Mouse (Mus musculus): ENCODE measurements around the gene Fam129b. TPM values are rescaled to one million over a fixed set of nuclear protein-coding genes. Genes with fewer than 3 reads are reported as not detected.
A peak's percentile ranks its signal among the peaks of the same experiment; 100 is the strongest.

Gene Fam129b
- total and polyA plus RNA-seq, 2 experiments from 2014 or later: 23.5 to 52.7 TPM

DNA sequence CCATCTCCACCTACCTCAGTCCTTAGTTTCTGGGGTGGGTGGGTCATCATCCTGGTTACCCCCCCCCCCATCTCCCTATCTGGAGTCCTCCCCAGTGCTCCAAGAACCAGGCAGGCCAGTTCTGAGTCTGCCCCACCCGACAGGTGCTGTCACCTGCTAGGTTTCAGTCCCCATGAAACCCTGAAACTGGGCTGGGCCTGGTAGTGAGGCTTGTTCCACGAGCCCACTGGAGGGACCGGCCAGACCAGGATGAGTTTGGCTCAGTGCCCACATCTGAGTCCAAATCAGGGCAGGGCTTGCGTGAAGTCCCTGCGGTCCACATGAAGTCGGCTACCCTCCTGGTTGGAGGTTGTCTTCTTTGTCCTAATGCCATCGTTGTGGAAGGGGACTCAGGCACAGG is 23.1 kb downstream of the Fam129b start:
- Histone ChIP-seq H3K4me3 (ENCODE audit: low read length) (no peak overlapping the region), H3K9me3 (ENCODE audit: low read length) (no peaks in the 10 kb centered on the region), H3K4me2 (ENCODE audit: low read depth, low read length) (no peak overlapping the region), H3K27me3 (ENCODE audit: insufficient read depth, low read length) (no peaks in the 10 kb centered on the region), H3K4me1 (ENCODE audit: insufficient read depth, low read length) (peaks cover 28% of the 10 kb centered on the region), H3K27ac (no peak overlapping the region), H3K36me3 (ENCODE audit: insufficient read depth, low read length) (no peaks in the 10 kb centered on the region), H3K9ac (replicated peaks; ENCODE audit: low read length) (no peak overlapping the region)
- no peak for TF ChIP-seq CTCF (IDR thresholded peaks at IDR 0.05; ENCODE audit: low read depth)
- DNase-seq (ENCODE audit: low spot score) (no peak), ATAC-seq (no peak)
- 46% methylated on average over 7 of the region's 7 CpGs for WGBS

DNA sequence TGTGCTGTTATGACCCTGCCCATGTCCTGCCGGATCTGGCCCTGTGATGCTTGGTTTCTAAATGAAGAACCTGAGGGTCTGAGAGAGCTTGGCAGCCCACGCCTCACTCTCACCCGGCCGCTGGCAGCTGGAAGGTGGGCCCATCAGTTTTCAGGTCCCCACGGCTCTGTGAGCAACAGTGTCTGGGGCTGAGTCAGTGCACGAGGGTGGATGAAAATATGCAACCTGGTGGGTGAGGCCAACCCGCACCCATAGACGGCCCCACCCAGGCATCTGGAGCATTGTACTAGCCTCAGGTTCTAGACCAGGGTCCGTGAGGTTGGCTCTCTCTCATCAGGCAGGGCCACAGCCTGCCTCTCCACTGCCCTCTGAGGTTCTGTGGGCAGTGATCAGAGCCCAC is 26.2 kb downstream of the Fam129b start:
- Histone ChIP-seq H3K4me2 (ENCODE audit: low read depth, low read length) (no peak overlapping the region), H3K36me3 (ENCODE audit: insufficient read depth, low read length) (no peaks in the 10 kb centered on the region), H3K9me3 (ENCODE audit: low read length) (no peaks in the 10 kb centered on the region), H3K9ac (replicated peaks; ENCODE audit: low read length) (no peak overlapping the region), H3K27ac (no peak overlapping the region), H3K4me3 (ENCODE audit: low read length) (no peak overlapping the region), H3K27me3 (ENCODE audit: insufficient read depth, low read length) (no peaks in the 10 kb centered on the region), H3K4me1 (ENCODE audit: insufficient read depth, low read length) (peaks cover 8% of the 10 kb centered on the region; the same call in 1 of the 2 replicates)
- no peak for TF ChIP-seq CTCF (IDR thresholded peaks at IDR 0.05; ENCODE audit: low read depth)
- no peak for ATAC-seq
- no peak for DNase-seq (ENCODE audit: low spot score)
- WGBS: 90% methylated on average over 9 of the region's 9 CpGs

DNA sequence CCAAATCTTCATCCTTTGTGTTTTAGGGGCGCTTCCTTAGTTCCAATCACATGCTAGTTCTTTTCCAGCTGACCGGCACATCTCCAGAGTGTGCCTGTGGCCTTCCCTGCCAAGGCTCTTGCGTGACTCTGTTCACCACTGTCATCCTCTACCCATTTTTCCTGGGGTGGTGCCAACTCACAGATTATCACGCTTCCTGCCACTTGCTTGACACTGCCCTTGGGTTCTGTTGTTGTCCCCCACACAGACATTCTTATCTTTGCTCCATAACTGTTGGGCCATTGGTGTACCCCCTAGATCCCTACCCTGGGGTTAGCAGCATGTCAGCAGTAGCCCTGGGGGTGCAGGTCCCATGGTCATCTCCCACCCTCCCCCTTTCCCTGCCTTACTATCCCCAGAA is 27.6 kb downstream of the Fam129b start:
- 71% methylated on average over 4 of the region's 4 CpGs for WGBS
- Histone ChIP-seq H3K4me2 (ENCODE audit: low read depth, low read length) (no peak overlapping the region), H3K27ac (no peak overlapping the region), H3K27me3 (ENCODE audit: insufficient read depth, low read length) (no peaks in the 10 kb centered on the region), H3K4me1 (ENCODE audit: insufficient read depth, low read length) (peaks cover 9% of the 10 kb centered on the region), H3K9me3 (ENCODE audit: low read length) (no peaks in the 10 kb centered on the region), H3K36me3 (ENCODE audit: insufficient read depth, low read length) (no peaks in the 10 kb centered on the region), H3K9ac (replicated peaks; ENCODE audit: low read length) (no peak overlapping the region), H3K4me3 (ENCODE audit: low read length) (no peak overlapping the region)
- ATAC-seq (no peak), DNase-seq (ENCODE audit: low spot score) (no peak)
- TF ChIP-seq CTCF (IDR thresholded peaks at IDR 0.05; ENCODE audit: low read depth): no peak

DNA sequence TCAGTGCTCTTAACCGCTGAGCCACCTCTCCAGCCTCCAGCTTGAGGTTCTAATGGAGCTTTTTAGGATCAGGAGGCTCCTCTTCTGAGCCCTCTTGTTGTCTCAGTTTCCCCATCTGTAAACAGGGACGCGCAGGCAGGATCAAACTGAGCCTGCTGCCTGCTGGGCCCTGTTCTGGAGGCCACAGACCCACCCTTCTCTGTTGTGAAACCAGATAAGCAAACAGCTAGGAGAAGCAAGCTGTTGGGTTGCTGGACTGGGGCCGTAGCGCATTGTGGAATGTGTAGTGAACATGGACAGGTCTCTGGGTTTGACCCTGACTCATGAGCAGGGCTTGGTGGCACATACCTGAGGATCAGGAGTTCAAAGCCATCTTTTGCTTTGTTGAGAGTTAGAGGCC is 28.7 kb downstream of the Fam129b start:
- ATAC-seq: no peak
- no peak for TF ChIP-seq CTCF (IDR thresholded peaks at IDR 0.05; ENCODE audit: low read depth)
- 87% methylated on average over 5 of the region's 5 CpGs for WGBS

DNA sequence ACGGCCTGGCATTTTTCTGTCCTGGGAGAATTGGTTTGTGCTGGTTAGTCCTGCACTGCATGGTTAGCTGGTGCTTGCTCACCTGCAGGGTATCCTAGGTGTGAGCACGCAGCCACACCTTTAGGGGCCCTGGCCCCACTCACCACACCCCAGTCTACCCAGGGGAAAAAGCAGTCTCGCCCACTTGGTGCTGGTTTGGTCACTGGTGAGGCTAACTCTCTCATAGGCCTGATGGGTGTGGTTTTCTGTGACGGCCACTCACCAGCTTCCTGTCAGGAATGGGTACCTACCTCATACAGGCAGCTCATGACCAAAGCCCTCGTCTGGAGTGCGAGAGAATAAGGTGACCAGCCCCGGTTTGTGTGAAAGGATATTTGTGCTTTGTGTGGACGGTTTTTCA is 29.4 kb downstream of the Fam129b start:
- H3K4me3 ChIP-seq (ENCODE audit: low read length): no peak overlapping the region
- 72% methylated on average over 8 of the region's 8 CpGs for WGBS
- peaks cover 12% of the 10 kb centered on the region for H3K4me1 ChIP-seq (ENCODE audit: insufficient read depth, low read length)
- no peaks in the 10 kb centered on the region for H3K27me3 ChIP-seq (ENCODE audit: insufficient read depth, low read length)
- no peaks in the 10 kb centered on the region for H3K9me3 ChIP-seq (ENCODE audit: low read length)
- no peak overlapping the region for H3K4me2 ChIP-seq (ENCODE audit: low read depth, low read length)
- H3K27ac ChIP-seq: no peak overlapping the region
- DNase-seq (ENCODE audit: low spot score): no peak
- H3K9ac ChIP-seq (replicated peaks; ENCODE audit: low read length): no peak overlapping the region
- TF ChIP-seq CTCF (IDR thresholded peaks at IDR 0.05; ENCODE audit: low read depth): no peak
- H3K36me3 ChIP-seq (ENCODE audit: insufficient read depth, low read length): 0 out of 2 replicates have a peak, but pooled peaks cover 3% of the 10 kb centered on the region
- no peak for ATAC-seq

More for the DNA sequence above, 28.7 kb downstream of the Fam129b start:
- Histone ChIP-seq H3K27ac (no peak overlapping the region), H3K9me3 (ENCODE audit: low read length) (no peaks in the 10 kb centered on the region), H3K4me1 (ENCODE audit: insufficient read depth, low read length) (peaks cover 12% of the 10 kb centered on the region), H3K36me3 (ENCODE audit: insufficient read depth, low read length) (no peaks in the 10 kb centered on the region), H3K27me3 (ENCODE audit: insufficient read depth, low read length) (no peaks in the 10 kb centered on the region), H3K4me2 (ENCODE audit: low read depth, low read length) (no peak overlapping the region), H3K4me3 (ENCODE audit: low read length) (no peak overlapping the region), H3K9ac (replicated peaks; ENCODE audit: low read length) (no peak overlapping the region)
- no peak for DNase-seq (ENCODE audit: low spot score)

DNA sequence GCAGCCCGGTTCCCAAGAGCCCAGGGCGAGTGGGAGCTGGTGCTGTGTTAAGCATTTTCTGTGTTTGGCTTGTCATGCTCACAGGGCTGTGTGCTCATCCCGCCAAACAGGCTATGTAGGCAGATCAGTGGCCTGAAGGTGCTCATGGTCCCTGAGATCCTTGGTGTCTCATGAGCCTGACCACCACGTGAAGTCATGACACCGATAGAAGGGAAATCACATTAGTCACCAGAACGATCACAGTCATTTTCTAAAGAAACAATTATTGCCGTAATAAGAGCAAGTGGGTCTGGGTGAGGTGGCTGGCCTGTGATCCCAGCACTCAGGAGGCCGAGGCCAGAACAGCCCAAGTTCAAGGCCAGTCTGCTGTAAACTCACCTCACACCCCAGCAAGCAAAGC is 31.5 kb downstream of the Fam129b start:
- DNase-seq (ENCODE audit: low spot score): no peak
- Histone ChIP-seq H3K27ac (peak overlapping the region; percentile 71), H3K9me3 (ENCODE audit: low read length) (no peaks in the 10 kb centered on the region), H3K4me3 (ENCODE audit: low read length) (no peak overlapping the region), H3K36me3 (ENCODE audit: insufficient read depth, low read length) (peaks cover 15% of the 10 kb centered on the region), H3K4me2 (ENCODE audit: low read depth, low read length) (no peak overlapping the region), H3K27me3 (ENCODE audit: insufficient read depth, low read length) (no peaks in the 10 kb centered on the region), H3K9ac (replicated peaks; ENCODE audit: low read length) (no peak overlapping the region), H3K4me1 (ENCODE audit: insufficient read depth, low read length) (peaks cover 12% of the 10 kb centered on the region)
- ATAC-seq: no peak
- no peak for TF ChIP-seq CTCF (IDR thresholded peaks at IDR 0.05; ENCODE audit: low read depth)
- 45% methylated on average over 8 of the region's 8 CpGs for WGBS

DNA sequence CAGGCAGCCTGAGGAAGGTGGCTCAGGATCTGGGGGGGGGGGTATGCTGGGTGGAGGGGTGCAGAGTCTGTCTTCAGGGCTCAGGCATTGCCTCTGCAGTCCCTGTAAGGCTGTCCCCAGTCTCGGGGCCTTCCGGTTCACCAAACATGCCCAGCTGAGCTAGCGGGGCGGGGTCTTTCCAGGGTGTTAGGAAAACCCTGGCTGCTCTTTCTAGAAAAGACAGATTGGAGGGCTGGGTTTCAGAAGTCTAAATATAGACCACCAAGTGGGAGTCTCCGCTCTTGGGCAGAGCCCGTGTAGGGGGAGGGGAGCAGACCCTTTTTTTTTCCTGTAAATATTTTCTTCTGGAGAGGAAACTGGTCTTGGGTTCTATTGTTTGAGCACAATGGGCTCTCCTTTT is 32.4 kb downstream of the Fam129b start:
- peak overlapping the region; percentile 71 for H3K27ac ChIP-seq
- WGBS: 8% methylated on average over 6 of the region's 6 CpGs
- H3K4me1 ChIP-seq (ENCODE audit: insufficient read depth, low read length): peaks cover 12% of the 10 kb centered on the region
- H3K9ac ChIP-seq (replicated peaks; ENCODE audit: low read length): 0 out of 2 replicates have a peak overlapping the region, but pooled peaks have one; percentile 10
- ATAC-seq: peak; percentile 54; the same call in 1 of the 2 replicates
- TF ChIP-seq CTCF (IDR thresholded peaks at IDR 0.05; ENCODE audit: low read depth): no peak
- peaks cover 15% of the 10 kb centered on the region for H3K36me3 ChIP-seq (ENCODE audit: insufficient read depth, low read length)
- H3K9me3 ChIP-seq (ENCODE audit: low read length): no peaks in the 10 kb centered on the region
- no peak overlapping the region for H3K4me3 ChIP-seq (ENCODE audit: low read length)
- no peaks in the 10 kb centered on the region for H3K27me3 ChIP-seq (ENCODE audit: insufficient read depth, low read length)
- DNase-seq (ENCODE audit: low spot score): peak; percentile 76
- H3K4me2 ChIP-seq (ENCODE audit: low read depth, low read length): no peak overlapping the region

Data from hindbrain, postnatal 0 days (tissue).